Mouse (Mus musculus) retina, postnatal 1 day (tissue): ENCODE data around the gene Cdkal1.
A peak's percentile ranks its signal among the peaks of the same experiment; 100 is the strongest.

Experiments used
- DNase-seq: peaks from one replicate; pipeline ENCODE4 v3.0.0-alpha.2; 2012

The Cdkal1 gene

GRCm38 (mm10) chr13:29572477-29572876 lies 283.0 kb downstream of the Cdkal1 start:
- DNase-seq, result no peak

GRCm38 (mm10) chr13:29565710-29566109 lies 289.8 kb downstream of the Cdkal1 start:
- peak; percentile 62 for DNase-seq

- no peak for DNase-seq
These were observed 296.3 kb downstream of the Cdkal1 start for GRCm38 (mm10) chr13:29559188-29559587.

GRCm38 (mm10) chr13:29555160-29555785 lies 300.2 kb downstream of the Cdkal1 start:
- DNase-seq, result peak; percentile 51

GRCm38 (mm10) chr13:29553792-29554191 lies 301.7 kb downstream of the Cdkal1 start:
- no peak for DNase-seq

- DNase-seq, result peak; percentile 66
These were observed 303.1 kb downstream of the Cdkal1 start for GRCm38 (mm10) chr13:29552322-29552870.

GRCm38 (mm10) chr13:29550886-29551285 lies 304.6 kb downstream of the Cdkal1 start:
- no peak for DNase-seq

- DNase-seq, result no peak
These were observed 305.3 kb downstream of the Cdkal1 start for GRCm38 (mm10) chr13:29550203-29550602.

GRCm38 (mm10) chr13:29549761-29550160 lies 305.7 kb downstream of the Cdkal1 start:
- no peak for DNase-seq

GRCm38 (mm10) chr13:29537906-29538305 lies 317.6 kb downstream of the Cdkal1 start:
- peak; percentile 85 for DNase-seq

GRCm38 (mm10) chr13:29533586-29533985 lies 321.9 kb downstream of the Cdkal1 start:
- no peak for DNase-seq

- DNase-seq, result no peak
These were observed 327.1 kb downstream of the Cdkal1 start for GRCm38 (mm10) chr13:29528344-29528743.

- no peak for DNase-seq
These were observed 334.2 kb downstream of the Cdkal1 start for GRCm38 (mm10) chr13:29521321-29521720.

- no peak for DNase-seq
These were observed 341.4 kb downstream of the Cdkal1 start for GRCm38 (mm10) chr13:29514071-29514470.

GRCm38 (mm10) chr13:29504861-29505568 lies 350.5 kb downstream of the Cdkal1 start:
- DNase-seq, result peak; percentile 18

- no peak for DNase-seq
These were observed 352.1 kb downstream of the Cdkal1 start for GRCm38 (mm10) chr13:29503147-29504044.

- DNase-seq, result no peak
These were observed 352.9 kb downstream of the Cdkal1 start for GRCm38 (mm10) chr13:29502481-29503146.

GRCm38 (mm10) chr13:29501173-29501572 lies 354.3 kb downstream of the Cdkal1 start:
- DNase-seq, result no peak

- no peak for DNase-seq
These were observed 355.7 kb downstream of the Cdkal1 start for GRCm38 (mm10) chr13:29499750-29500149.

- no peak for DNase-seq
These were observed 358.2 kb downstream of the Cdkal1 start for GRCm38 (mm10) chr13:29497286-29497685.

- no peak for DNase-seq
These were observed 365.1 kb downstream of the Cdkal1 start for GRCm38 (mm10) chr13:29490341-29490740.

GRCm38 (mm10) chr13:29489476-29489875 lies 366.0 kb downstream of the Cdkal1 start:
- no peak for DNase-seq

- peak; percentile 14 for DNase-seq
These were observed 368.8 kb downstream of the Cdkal1 start for GRCm38 (mm10) chr13:29486709-29487108.
